Mouse (Mus musculus) limb, embryonic 10.5 days (tissue): ENCODE data around the gene Lsm4. TPM values are rescaled to one million over a fixed set of nuclear protein-coding genes. Genes with fewer than 3 reads are reported as not detected.
A peak's percentile ranks its signal among the peaks of the same experiment; 100 is the strongest.

ENCODE experiments used
- DNase-seq: peaks from one replicate; pipeline ENCODE4 v3.0.0-alpha.2; 2017; ENCODE audit warnings: low spot score
- H3K27ac ChIP-seq: fragments of 300-500 bp; sonication (generic); 2 replicates; pipeline ENCODE4 v1.5.1; 2016; ENCODE audit warnings: mild to moderate bottlenecking
- H3K27me3 ChIP-seq: fragments of 300-500 bp; sonication (generic); 2 replicates; pipeline ENCODE4 v1.6.1; 2016; ENCODE audit warnings: low read depth, mild to moderate bottlenecking; ENCODE audit not compliant: poor library complexity, severe bottlenecking
- H3K36me3 ChIP-seq: fragments of 300-500 bp; sonication (generic); 2 replicates; pipeline ENCODE4 v1.6.1; 2016; ENCODE audit warnings: mild to moderate bottlenecking, moderate library complexity
- H3K4me1 ChIP-seq: fragments of 300-500 bp; sonication (generic); 2 replicates; pipeline ENCODE4 v1.6.1; 2016
- H3K4me3 ChIP-seq: fragments of 300-500 bp; sonication (generic); 2 replicates; pipeline ENCODE4 v1.5.1; 2016; ENCODE audit warnings: mild to moderate bottlenecking, moderate library complexity
- H3K9me3 ChIP-seq: fragments of 300-500 bp; sonication (generic); replicated peaks from 2 replicates; pipeline ENCODE4 v1.6.1; 2016; ENCODE audit warnings: mild to moderate bottlenecking
- WGBS: fragments of 180-500 bp; shearing (Covaris S2); methylation state at CpG from one replicate; pipeline ENCODE4 v1.1.7; 2016; 5-methylcytosine and 5-hydroxymethylcytosine counted together
- polyA plus RNA-seq: library from polyadenylated mRNA; unstranded; fragments of >200 nt; fragmentation: Nextera tagmentation; extraction: Ambion mirVana; gene quantifications from 2 replicates; pipeline ENCODE4 v1.2.1, GENCODE M21; 2016

Gene Lsm4
- polyA plus RNA-seq, 1 experiment from 2014 or later, result 405 TPM

DNA sequence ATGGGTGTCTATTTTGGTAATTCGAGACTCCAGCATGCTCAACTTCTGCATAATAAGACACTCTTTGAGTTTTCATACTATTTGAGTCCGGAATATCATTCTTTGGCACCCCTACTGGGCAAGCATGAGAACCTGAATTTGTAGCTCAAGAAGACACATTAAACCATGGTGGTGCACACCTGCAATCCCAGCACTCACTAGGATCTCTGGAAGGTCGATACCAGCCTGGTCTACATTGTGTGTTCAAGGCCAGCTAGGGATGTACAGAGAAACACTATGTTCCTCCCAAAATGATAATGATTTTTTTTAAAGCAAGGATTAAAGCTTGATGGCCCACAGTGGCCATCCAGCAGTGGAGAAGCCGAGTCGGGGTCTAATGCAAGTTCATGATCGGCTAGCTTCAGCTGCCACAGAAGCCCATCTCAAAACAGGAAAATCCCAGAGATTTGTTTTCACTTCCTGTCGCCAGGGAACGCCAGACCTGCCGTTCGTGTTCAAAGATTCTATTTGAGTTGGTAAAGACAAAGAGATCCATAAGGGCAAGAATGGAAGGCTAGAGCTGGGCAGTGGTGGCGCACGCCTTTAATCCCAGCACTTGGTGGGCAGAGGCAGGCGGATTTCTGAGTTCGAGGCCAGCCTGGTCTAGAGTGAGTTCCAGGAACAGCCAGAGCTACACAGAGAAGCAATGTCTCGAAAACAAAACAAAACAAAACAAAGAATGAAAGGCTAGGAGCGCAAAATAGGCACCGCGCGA, 546 bp upstream of the Lsm4 start:
- Histone ChIP-seq H3K27ac (peak overlapping the region; percentile 97), H3K36me3 (peaks cover 18% of the 10 kb centered on the region), H3K27me3 (no peaks in the 10 kb centered on the region), H3K9me3 (no peaks in the 10 kb centered on the region), H3K4me3 (peak overlapping the region; percentile 80), H3K4me1 (peaks cover 35% of the 10 kb centered on the region)
- DNase-seq, result no peak
- 40% methylated on average over 19 of the region's 19 CpGs for WGBS

DNA sequence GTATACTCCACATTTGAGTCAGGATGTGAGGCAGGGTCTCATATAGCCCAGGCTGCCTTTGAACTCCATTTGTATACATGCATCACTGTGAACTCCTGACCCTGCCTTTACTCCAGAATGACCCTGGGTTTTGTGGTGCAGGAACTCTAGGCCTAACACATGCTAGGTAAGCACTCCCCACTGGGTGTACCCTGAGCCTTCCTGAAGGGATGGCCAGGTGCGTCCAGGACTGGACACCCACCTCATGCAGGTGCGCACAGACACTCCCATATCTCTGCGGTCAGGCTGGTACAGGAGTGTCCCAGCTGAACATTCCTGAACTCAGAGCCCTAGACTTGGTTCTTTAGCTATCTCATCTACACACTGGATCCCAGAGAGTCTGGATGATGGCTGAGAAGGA, 1.1 kb downstream of the Lsm4 start:
- peaks cover 35% of the 10 kb centered on the region for H3K36me3 ChIP-seq
- no peaks in the 10 kb centered on the region for H3K27me3 ChIP-seq
- peak overlapping the region; percentile 97 for H3K27ac ChIP-seq
- H3K9me3 ChIP-seq, result no peaks in the 10 kb centered on the region
- peaks cover 35% of the 10 kb centered on the region for H3K4me1 ChIP-seq
- DNase-seq, result no peak
- peak overlapping the region; percentile 80 for H3K4me3 ChIP-seq
- 87% methylated on average over 3 of the region's 3 CpGs for WGBS

DNA sequence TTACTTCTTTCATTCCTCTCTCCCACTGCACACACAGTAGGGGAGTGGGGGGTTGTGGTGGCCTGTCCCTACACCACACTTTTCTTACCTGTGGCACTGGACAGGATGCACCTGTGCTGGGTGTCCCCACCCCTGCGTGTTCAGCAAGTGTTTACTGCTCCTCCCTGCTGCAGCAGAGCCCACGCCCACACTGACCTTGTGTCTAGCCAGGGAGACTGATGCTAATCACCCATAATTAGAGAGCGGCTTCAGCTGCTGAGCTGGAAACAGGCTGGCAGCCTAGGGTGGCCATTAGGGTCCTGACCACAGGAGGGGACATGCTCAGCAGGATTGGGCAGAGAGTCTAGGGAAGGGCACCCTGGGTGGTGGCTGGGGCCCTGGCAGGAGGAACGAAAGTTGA, 1.7 kb downstream of the Lsm4 start:
- peak overlapping the region; percentile 80; the same call in 1 of the 2 replicates for H3K4me3 ChIP-seq
- H3K27me3 ChIP-seq, result no peaks in the 10 kb centered on the region
- peaks cover 41% of the 10 kb centered on the region for H3K36me3 ChIP-seq
- peaks cover 36% of the 10 kb centered on the region for H3K4me1 ChIP-seq
- H3K27ac ChIP-seq, result peak overlapping the region; percentile 97; the same call in 1 of the 2 replicates
- no peak for DNase-seq
- WGBS, result 73% methylated on average over 4 of the region's 4 CpGs
- H3K9me3 ChIP-seq, result no peaks in the 10 kb centered on the region

DNA sequence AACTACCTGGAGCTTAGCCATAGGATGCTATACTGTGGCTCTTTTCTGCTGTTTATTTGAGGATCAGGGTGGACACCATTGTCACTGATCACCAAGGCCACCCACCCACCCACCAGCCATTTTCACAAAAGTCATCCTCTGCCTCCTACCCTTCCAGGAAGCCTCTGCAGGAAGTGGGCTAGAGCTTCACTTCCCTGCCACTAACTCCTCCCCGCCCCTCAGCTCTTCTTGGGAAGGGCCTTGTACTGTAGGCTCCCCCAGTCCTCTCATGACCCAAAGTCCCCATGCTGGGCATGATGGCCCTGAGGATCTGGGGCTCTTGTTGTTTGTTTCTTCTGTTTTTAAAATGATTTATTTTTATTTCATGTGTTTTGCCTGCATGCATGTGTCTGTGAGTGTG, 2.3 kb downstream of the Lsm4 start:
- peaks cover 39% of the 10 kb centered on the region for H3K4me1 ChIP-seq
- no peak overlapping the region for H3K4me3 ChIP-seq
- WGBS, result 97% methylated on average over 1 of the region's 1 CpGs
- no peaks in the 10 kb centered on the region for H3K9me3 ChIP-seq
- H3K27ac ChIP-seq, result no peak overlapping the region
- no peaks in the 10 kb centered on the region for H3K27me3 ChIP-seq
- H3K36me3 ChIP-seq, result peaks cover 47% of the 10 kb centered on the region
- DNase-seq, result no peak

DNA sequence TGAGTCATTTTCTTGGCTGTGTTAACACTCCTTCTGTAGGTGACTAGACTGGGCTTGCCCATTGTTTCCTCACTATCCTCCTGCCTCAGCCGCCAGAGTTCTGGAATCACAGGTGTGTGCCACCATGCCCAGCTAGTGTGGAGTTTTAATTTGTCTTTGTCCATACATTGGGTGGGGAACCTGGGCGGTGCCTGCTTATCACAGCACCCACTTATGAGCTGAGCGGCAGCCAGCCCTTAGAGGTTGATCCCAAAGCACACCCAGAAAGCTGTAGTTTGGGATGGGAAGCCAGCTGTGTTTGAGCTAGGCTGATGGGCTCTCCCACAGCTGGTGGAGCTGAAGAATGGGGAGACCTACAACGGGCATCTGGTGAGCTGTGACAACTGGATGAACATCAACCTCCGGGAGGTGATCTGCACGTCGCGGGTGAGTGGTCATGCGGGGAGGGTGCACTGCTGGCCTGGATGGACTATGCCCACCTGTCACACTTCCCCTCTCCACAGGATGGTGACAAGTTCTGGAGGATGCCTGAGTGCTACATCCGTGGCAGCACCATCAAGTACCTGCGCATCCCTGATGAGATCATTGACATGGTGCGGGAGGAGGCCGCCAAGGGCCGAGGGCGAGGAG, 4.5 kb downstream of the Lsm4 start:
- H3K27ac ChIP-seq, result no peak overlapping the region
- WGBS, result 94% methylated on average over 15 of the region's 15 CpGs
- no peak for DNase-seq
- H3K27me3 ChIP-seq, result no peaks in the 10 kb centered on the region
- H3K9me3 ChIP-seq, result no peaks in the 10 kb centered on the region
- H3K4me1 ChIP-seq, result peaks cover 35% of the 10 kb centered on the region
- no peak overlapping the region for H3K4me3 ChIP-seq
- H3K36me3 ChIP-seq, result peaks cover 47% of the 10 kb centered on the region

DNA sequence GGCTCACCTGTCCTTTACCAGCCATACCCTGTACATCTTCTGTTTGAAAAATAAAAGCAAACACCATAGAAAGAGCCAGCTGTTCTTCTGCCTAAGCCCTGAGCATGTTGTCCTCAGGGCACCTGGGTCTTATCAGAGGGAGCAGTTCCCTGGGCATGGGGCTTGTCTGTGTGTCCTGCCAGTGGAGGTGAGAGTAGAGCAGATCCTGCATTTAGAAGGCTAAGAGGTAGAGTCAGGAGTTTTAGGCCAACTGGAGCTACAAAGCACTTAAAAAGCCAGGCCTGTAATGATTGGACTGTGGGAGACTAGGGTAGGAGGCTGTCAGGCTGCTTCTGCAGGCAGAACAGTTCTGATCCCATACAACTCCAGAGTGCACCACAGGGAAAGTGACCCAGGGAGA, 5.6 kb downstream of the Lsm4 start:
- H3K9me3 ChIP-seq, result no peaks in the 10 kb centered on the region
- peaks cover 33% of the 10 kb centered on the region for H3K4me1 ChIP-seq
- H3K4me3 ChIP-seq, result no peak overlapping the region
- H3K27ac ChIP-seq, result no peak overlapping the region
- no peak for DNase-seq
- H3K36me3 ChIP-seq, result peaks cover 47% of the 10 kb centered on the region
- no peaks in the 10 kb centered on the region for H3K27me3 ChIP-seq

DNA sequence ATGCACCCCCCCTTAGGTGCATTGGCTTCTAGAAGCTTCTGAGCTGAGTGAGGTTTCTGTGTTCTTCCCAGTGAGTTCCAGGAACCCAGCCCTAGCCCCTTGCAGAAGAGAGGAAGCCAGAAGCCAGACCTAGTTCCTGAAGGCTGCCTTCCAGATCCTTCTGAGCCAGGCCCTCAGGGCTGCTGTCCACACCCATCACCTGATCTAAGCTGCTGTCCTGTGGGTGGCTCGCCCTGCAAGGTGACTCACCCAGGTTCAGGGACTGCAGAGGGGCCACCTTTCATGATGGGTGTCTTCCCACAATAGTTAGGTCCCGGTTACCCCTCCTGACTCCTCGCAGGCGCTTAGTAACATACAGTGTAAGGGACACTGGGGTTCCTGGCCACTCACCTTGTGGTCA, 6.4 kb downstream of the Lsm4 start:
- peak overlapping the region; percentile 11; the same call in 1 of the 2 replicates for H3K27ac ChIP-seq
- WGBS, result 90% methylated on average over 4 of the region's 4 CpGs
- no peaks in the 10 kb centered on the region for H3K9me3 ChIP-seq
- H3K4me3 ChIP-seq, result no peak overlapping the region
- peaks cover 29% of the 10 kb centered on the region for H3K4me1 ChIP-seq
- no peak for DNase-seq
- H3K27me3 ChIP-seq, result no peaks in the 10 kb centered on the region
- peaks cover 50% of the 10 kb centered on the region for H3K36me3 ChIP-seq

DNA sequence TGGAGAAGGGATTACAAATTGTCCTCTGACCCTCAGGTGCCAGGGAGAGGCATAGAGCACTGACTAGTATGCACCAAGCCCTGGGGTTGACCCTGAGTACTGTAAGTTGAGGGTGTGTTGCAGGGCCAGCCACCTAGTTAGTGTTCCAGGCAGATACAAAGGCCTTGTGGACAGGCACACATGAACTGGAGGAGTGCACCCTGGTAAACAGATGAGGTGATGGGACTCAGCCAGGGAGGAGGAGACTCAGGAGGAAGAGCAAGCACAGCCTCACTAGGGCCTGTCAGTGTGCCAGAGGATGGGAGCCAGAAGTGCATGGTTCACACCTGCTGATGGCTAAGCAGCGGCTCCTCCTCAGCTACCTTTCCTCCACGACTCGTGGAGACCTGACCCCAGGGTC, 7.0 kb downstream of the Lsm4 start:
- peaks cover 52% of the 10 kb centered on the region for H3K36me3 ChIP-seq
- 80% methylated on average over 3 of the region's 3 CpGs for WGBS

DNA sequence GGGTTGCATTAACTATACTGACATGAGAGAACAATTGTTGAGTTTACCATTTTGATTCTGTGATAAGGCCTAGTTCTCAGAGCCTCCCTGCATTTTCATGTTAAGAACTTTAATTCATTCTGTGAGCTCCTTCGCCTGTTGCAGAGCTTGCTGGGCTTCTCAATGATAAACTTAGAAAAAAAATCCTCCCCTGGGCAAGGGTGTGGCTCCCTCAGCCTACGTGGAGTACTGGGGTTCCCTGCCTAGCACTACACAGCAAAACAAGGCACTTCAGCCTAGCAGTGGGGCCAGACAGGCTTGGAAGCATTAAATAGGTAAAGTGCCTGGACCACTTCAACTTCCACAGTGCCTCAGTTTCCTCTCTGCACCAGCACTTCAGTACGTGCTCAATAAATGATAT, 8.4 kb downstream of the Lsm4 start:
- H3K27ac ChIP-seq, result no peak overlapping the region
- 82% methylated on average over 3 of the region's 3 CpGs for WGBS

More for the DNA sequence above, 7.0 kb downstream of the Lsm4 start:
- no peaks in the 10 kb centered on the region for H3K9me3 ChIP-seq
- H3K4me1 ChIP-seq, result peaks cover 25% of the 10 kb centered on the region
- H3K27me3 ChIP-seq, result no peaks in the 10 kb centered on the region
- DNase-seq, result no peak
- no peak overlapping the region for H3K4me3 ChIP-seq
- no peak overlapping the region for H3K27ac ChIP-seq

DNA sequence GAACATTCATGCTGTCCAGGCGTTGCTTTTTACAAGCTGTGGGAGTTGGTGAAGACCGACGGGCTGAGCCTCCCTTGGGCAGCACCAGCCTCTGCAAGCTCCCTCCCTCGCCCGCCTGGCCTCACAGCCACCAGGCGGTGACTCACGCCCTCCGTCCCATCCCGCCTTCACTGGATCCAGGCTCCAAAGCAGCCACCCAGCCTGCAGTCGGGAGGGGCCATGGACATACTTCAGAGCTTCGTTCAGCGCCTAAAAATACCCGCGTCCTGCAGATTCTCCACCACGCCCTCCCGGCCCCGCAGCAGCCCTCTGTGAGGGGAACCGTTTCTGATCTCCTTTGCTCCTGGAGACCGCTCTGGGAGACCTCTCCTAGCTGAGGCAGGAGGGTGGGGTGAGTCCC, 9.1 kb downstream of the Lsm4 start:
- WGBS, result 9% methylated on average over 19 of the region's 19 CpGs
- H3K4me1 ChIP-seq, result peaks cover 20% of the 10 kb centered on the region
- H3K27ac ChIP-seq, result peak overlapping the region; percentile 63
- no peaks in the 10 kb centered on the region for H3K9me3 ChIP-seq
- H3K36me3 ChIP-seq, result peaks cover 42% of the 10 kb centered on the region
- DNase-seq, result peak; percentile 66
- H3K27me3 ChIP-seq, result no peaks in the 10 kb centered on the region
- H3K4me3 ChIP-seq, result peak overlapping the region; percentile 28

More for the DNA sequence above, 8.4 kb downstream of the Lsm4 start:
- Histone ChIP-seq H3K9me3 (no peaks in the 10 kb centered on the region), H3K36me3 (peaks cover 45% of the 10 kb centered on the region), H3K4me3 (no peak overlapping the region), H3K4me1 (peaks cover 20% of the 10 kb centered on the region), H3K27me3 (no peaks in the 10 kb centered on the region)
- no peak for DNase-seq

DNA sequence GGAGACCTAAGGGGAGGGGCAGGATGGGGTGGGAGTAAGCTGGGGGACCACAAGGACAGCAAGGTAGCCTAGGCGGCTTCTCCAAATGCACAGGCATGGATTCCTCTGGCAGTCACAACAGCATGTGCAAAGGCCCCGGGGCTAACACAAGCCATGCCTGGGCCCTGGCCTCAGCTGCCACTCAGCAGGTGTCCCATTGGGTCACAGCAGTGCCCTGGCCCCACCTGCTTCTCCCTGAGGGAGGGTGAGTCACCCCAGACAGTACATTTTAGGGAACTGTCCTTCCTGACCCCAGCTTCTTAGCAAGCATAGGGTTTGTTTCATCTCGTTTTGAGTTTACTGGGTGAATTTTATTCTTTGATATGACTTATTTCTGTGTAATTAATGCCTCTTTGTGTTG, 9.6 kb downstream of the Lsm4 start:
- WGBS, result 77% methylated on average over 3 of the region's 3 CpGs
- Histone ChIP-seq H3K4me1 (peaks cover 22% of the 10 kb centered on the region), H3K27me3 (no peaks in the 10 kb centered on the region), H3K9me3 (no peaks in the 10 kb centered on the region), H3K27ac (peak overlapping the region; percentile 63), H3K36me3 (peaks cover 42% of the 10 kb centered on the region), H3K4me3 (peak overlapping the region; percentile 28)
- DNase-seq, result no peak

DNA sequence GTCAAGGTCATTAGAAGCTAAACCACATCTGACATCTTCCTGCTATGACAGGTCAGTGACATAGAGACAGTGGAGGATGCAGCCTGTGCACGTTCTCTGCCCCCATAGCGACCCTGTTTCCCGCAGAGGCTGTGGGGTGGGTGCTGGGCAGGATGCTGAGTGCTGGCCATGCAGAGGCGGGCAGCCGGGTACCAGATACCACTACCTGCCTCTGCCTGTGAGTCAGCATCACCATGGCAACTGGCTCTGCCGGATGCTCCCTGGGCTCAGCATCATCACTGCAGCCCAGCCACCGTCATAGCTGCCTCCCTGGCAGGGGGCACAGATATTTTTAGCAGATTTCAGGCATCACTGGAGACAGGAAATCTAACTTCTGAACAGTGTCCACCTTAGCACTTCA, 11.2 kb downstream of the Lsm4 start:
- no peak for DNase-seq
- WGBS, result 66% methylated on average over 7 of the region's 7 CpGs

DNA sequence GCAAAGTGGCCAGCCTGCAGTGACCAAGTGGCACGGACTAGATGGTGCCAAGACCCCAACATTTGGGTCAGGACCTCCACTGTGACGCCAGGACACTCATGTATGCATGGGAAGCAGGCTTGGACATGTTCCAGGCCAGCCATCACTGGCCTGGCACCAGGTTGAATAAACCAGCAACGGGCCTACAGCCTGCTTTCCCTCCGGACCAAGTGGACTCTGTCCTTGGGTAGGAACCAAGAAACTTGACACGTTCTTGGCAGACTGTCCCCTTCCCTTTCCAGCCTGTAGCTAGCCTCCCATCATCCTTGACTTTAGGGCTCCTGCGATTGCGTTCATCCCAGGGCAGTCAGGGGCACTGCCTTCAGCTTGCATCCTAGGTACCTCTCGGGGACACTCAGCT, 14.5 kb downstream of the Lsm4 start:
- Histone ChIP-seq H3K4me1 (peaks cover 40% of the 10 kb centered on the region), H3K27ac (0 out of 2 replicates have a peak overlapping the region, but pooled peaks have one; percentile 44), H3K27me3 (no peaks in the 10 kb centered on the region), H3K4me3 (no peak overlapping the region), H3K36me3 (peaks cover 17% of the 10 kb centered on the region; the same call in 1 of the 2 replicates), H3K9me3 (no peaks in the 10 kb centered on the region)
- 93% methylated on average over 8 of the region's 8 CpGs for whole genome bisulfite sequencing
- no peak for DNase-seq

More for the DNA sequence above, 11.2 kb downstream of the Lsm4 start:
- Histone ChIP-seq H3K9me3 (no peaks in the 10 kb centered on the region), H3K4me3 (no peak overlapping the region), H3K36me3 (peaks cover 28% of the 10 kb centered on the region), H3K27me3 (no peaks in the 10 kb centered on the region), H3K4me1 (peaks cover 26% of the 10 kb centered on the region), H3K27ac (no peak overlapping the region)
